Mouse (Mus musculus) hindlimb bud, embryonic 11.5 days (tissue): ENCODE measurements around the gene Vmn2r108.
"Not testable (repeated sequence)": the region's sequence is repeated elsewhere in the genome, so short reads cannot be mapped to it uniquely, and the experiment has no call there.

Experiments used
- DNase-seq: peaks from one replicate; pipeline ENCODE4 v3.0.0-alpha.2; 2012; ENCODE audit warnings: low read depth, low spot score; ENCODE audit errors: extremely low spot score

The Vmn2r108 gene

DNA sequence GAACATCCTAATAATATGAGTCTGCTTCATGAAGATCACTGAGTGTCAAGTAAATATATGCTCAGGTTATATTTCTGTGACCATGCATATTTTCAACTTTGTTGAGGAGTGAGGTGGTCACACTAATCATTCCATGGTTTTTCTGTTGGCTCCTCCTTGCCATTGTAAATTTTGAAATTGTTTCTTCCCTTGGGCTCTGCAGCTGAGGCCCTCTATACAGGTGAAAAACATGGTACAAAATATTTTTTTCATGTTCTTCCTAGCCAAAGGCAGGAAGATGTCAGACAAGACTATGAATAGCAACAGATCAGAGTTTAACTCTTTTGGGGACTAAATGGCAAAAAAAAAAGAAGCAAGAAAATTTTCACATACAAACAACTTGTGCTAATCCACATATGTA lies at the start of gene Vmn2r108:
Gene Vmn2r108 (minus strand): TSS at position 101 of the 400 bp plus-strand sequence.
- no peak for DNase-seq

DNA sequence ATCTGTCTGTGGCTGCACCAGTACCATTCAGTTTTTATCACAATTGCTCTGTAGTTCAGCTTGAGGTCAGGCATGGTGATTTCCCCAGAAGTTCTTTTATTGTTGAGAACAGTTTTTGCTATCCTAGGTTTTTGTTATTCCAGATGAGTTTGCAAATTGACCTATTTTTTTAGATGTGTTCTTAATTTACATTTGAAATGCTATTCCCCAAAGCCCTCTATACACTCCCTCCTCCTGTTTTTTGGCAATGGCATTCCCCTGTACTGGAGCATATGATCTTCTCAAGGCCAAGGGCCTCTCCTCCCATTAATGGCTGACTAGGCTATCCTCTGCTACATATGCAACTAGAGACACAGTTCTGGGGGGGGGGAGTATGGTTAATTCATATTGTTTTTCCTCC lies 27.1 kb upstream of the Vmn2r108 start:
- DNase-seq = not testable (repeated sequence)

DNA sequence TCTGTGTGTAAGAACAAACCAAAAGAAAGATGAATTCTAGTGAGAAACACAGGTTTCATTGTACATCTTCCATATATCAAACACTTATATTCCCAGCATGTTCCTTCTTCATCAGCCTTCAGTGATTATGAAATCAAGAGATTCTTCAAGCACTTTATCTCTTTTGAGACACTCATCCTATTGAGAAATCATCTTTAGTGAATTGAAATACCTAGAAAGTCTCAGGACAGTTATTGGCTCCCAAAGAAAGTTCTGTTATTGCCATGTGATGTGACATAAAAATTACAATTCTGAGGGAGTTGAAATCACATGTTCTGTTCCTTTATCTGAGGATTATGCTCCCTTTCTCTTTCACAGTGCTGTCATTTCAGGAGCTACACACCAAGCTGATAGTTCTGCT lies 16.7 kb upstream of the Vmn2r108 start, which contains the start of gene Vmn1r225:
Gene Vmn1r225 (plus strand): TSS at position 301 of the 400 bp plus-strand sequence.
- no peak for DNase-seq

DNA sequence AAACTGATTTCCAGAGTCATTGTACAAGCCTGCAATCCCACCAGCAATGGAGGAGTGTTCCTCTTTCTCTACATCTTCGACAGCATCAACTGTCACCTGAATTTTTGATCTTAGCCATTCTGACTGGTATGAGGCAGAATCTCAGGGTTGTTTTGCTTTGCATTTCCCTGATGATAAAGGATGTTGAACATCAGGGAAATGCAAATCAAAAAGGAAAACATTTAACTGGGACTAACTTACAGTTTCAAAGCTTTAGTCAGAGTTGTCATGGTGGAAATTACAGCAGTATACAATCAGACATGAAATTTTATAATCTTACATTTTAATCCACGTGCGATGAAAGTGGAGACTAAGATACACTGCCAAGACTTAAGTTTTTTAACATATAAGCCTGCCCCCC lies 7.8 kb downstream of the Vmn2r108 start:
- DNase-seq = no peak

DNA sequence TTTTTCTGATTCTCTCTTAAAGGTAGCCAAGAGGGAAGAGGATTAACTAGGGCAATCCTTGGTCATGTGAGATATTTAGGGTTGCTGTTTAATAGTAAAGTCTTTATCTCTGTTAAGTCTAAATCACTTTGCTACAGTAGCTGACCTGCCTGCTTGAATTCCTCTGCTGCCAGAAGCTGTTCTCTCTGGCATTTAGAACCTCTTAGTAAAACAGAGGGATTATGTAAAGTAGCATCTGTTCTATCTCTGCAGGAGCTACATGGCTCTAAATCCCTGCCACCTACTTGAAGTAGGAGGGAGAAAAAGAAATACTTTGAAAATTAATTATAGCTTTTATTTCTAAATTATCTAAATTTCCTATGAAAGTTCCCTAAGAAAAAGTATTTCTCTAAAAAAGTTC lies 41.9 kb downstream of the Vmn2r108 start:
- no peak for DNase-seq

DNA sequence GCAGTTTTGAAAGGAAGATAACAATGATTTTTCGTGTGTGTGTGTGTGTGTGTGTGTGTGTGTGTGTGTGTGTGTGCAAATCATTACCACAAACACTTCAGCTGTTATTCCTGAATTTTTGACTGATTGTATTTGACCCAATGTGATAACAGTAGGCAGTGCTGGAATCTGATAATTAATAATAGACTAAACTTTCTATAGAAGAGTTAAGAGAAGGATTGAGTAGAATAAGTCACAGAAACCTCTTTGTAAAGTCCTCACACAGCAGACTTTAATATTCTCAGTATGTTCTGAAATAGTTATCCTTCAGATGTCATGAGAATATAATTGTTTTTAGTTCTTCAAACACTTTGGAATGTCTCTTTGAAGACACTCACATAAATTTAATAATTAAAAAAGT lies 67.3 kb downstream of the Vmn2r108 start, which contains the start of gene Vmn1r224:
Gene Vmn1r224 (plus strand): TSS at position 301 of the 400 bp plus-strand sequence.
- no peak for DNase-seq
